12 mouse cellular contexts compared by ENCODE assay signal in the genomic region with DNA sequence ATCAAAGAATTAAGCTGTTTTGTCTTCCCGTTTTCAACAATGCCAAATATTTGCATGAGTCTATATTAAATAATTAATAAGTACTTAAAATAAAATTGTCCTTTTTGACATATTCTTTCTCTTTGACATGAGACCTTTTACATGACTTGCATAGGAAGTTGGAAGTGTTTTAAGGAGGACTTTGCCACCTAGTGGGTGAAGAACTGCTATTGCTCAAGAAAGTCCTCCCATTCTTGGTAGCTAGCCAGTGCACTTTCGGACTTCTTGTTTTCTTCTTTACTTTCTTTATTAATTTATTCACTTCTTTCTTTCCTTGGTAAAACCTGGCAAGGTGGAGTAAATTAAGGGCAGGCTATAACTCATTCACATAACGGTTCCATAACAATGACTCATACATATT. TPM values are rescaled to one million over a fixed set of nuclear protein-coding genes. Genes with fewer than 3 reads are reported as not detected.
DNase-seq lines count a peak whose midpoint lies in the region; ATAC-seq and TF ChIP-seq lines count a peak whose summit lies in the region.
"Had no signal": no experiment of that assay in that cellular context is flagged by ENCODE, and none has a peak within 500 bp of the region (broad histone marks: within the 10 kb centered on the region; RNA-seq: fewer than 3 reads in every experiment).

No protein-coding gene starts in this region.

- no peaks in the 10 kb centered on the region for H3K27me3 ChIP-seq in hindbrain, postnatal 0 days (ENCODE audit: insufficient read depth, low read length)
- H3K27me3 ChIP-seq in hindbrain, embryonic 10.5 days (ENCODE audit: insufficient read depth, poor library complexity, severe bottlenecking), result no peaks in the 10 kb centered on the region
- H3K27me3 ChIP-seq in lung, postnatal 0 days (replicated peaks; ENCODE audit: insufficient read depth, low read length), result no peaks in the 10 kb centered on the region
- no peaks in the 10 kb centered on the region for H3K27me3 ChIP-seq in neural tube, embryonic 15.5 days (replicated peaks)
- H3K27me3 ChIP-seq: heart, embryonic 12.5 days; intestine, embryonic 15.5 days had no signal

- no peak for ATAC-seq in hindbrain, postnatal 0 days
- no peak for ATAC-seq in lung, postnatal 0 days
- ATAC-seq in megakaryocyte, adult 5-6 weeks (ENCODE audit: poor library complexity, severe bottlenecking), result peak; percentile 43; the same call in 1 of the 2 replicates
- no peak for ATAC-seq in neural tube, embryonic 15.5 days (ENCODE audit: low FRiP score)
- ATAC-seq: intestine, embryonic 15.5 days had no signal

- no peak overlapping the region for H3K9ac ChIP-seq in hindbrain, postnatal 0 days (replicated peaks; ENCODE audit: low read length)
- no peak overlapping the region for H3K9ac ChIP-seq in lung, postnatal 0 days (replicated peaks; ENCODE audit: low read depth)
- H3K9ac ChIP-seq in neural tube, embryonic 15.5 days (replicated peaks), result no peak overlapping the region
- H3K9ac ChIP-seq: heart, embryonic 12.5 days; intestine, embryonic 15.5 days had no signal

- peak; percentile 53 for DNase-seq in hindbrain, postnatal 0 days (ENCODE audit: low spot score)
- DNase-seq in hindbrain, embryonic 10.5 days (ENCODE audit: low spot score), result no peak
- DNase-seq in lung, postnatal 0 days (ENCODE audit: low spot score), result peak; percentile 20
- no peak for DNase-seq in lung, postnatal 4 days
- DNase-seq in NIH3T3 (ENCODE audit: low read depth), result peak; percentile 62
- no peak for DNase-seq in thymus, postnatal 10 days (ENCODE audit: low spot score in 2 of 2)
- DNase-seq: cerebellum, adult 11 months; thymus, adult 18-20 months had no signal

- no peak for TF ChIP-seq EP300 in lung, postnatal 0 days (IDR thresholded peaks at IDR 0.05)

- H3K9me3 ChIP-seq in hindbrain, postnatal 0 days (ENCODE audit: low read length), result no peaks in the 10 kb centered on the region
- H3K9me3 ChIP-seq in hindbrain, embryonic 10.5 days, result no peaks in the 10 kb centered on the region
- no peaks in the 10 kb centered on the region for H3K9me3 ChIP-seq in lung, postnatal 0 days (ENCODE audit: low read length)
- H3K9me3 ChIP-seq in neural tube, embryonic 15.5 days (replicated peaks), result no peaks in the 10 kb centered on the region
- H3K9me3 ChIP-seq: heart, embryonic 12.5 days; intestine, embryonic 15.5 days had no signal

- no peaks in the 10 kb centered on the region for H3K4me1 ChIP-seq in hindbrain, postnatal 0 days (ENCODE audit: insufficient read depth, low read length)
- no peaks in the 10 kb centered on the region for H3K4me1 ChIP-seq in hindbrain, embryonic 10.5 days (replicated peaks)
- H3K4me1 ChIP-seq in lung, postnatal 0 days (ENCODE audit: insufficient read depth, low read depth, low read length), result no peaks in the 10 kb centered on the region
- H3K4me1 ChIP-seq in neural tube, embryonic 15.5 days, result no peaks in the 10 kb centered on the region
- H3K4me1 ChIP-seq: heart, embryonic 12.5 days; intestine, embryonic 15.5 days had no signal

- 80% methylated on average over 3 of the region's 3 CpGs for WGBS in hindbrain, postnatal 0 days
- WGBS in hindbrain, embryonic 10.5 days, result 91% methylated on average over 3 of the region's 3 CpGs
- WGBS in lung, postnatal 0 days, result 84% methylated on average over 3 of the region's 3 CpGs
- 89% methylated on average over 3 of the region's 3 CpGs for WGBS in neural tube, embryonic 15.5 days

- no peak overlapping the region for H3K27ac ChIP-seq in hindbrain, postnatal 0 days
- H3K27ac ChIP-seq in hindbrain, embryonic 10.5 days, result no peak overlapping the region
- H3K27ac ChIP-seq in lung, postnatal 0 days (ENCODE audit: low read length), result no peak overlapping the region
- no peak overlapping the region for H3K27ac ChIP-seq in neural tube, embryonic 15.5 days (replicated peaks)
- H3K27ac ChIP-seq: intestine, embryonic 15.5 days had no signal

- TF ChIP-seq CTCF in hindbrain, postnatal 0 days (IDR thresholded peaks at IDR 0.05; ENCODE audit: low read depth), result peak; percentile 54
- TF ChIP-seq CTCF in lung, postnatal 0 days (IDR thresholded peaks at IDR 0.05), result peak; percentile 43

- H3K36me3 ChIP-seq in hindbrain, postnatal 0 days (ENCODE audit: insufficient read depth, low read length), result peaks cover 11% of the 10 kb centered on the region; the same call in 1 of the 2 replicates
- peaks cover 89% of the 10 kb centered on the region for H3K36me3 ChIP-seq in hindbrain, embryonic 10.5 days
- peaks cover 4% of the 10 kb centered on the region for H3K36me3 ChIP-seq in lung, postnatal 0 days (ENCODE audit: insufficient read depth, low read length)
- peaks cover 36% of the 10 kb centered on the region for H3K36me3 ChIP-seq in neural tube, embryonic 15.5 days

- no peak overlapping the region for H3K4me2 ChIP-seq in hindbrain, postnatal 0 days (ENCODE audit: low read depth, low read length)
- no peak overlapping the region for H3K4me2 ChIP-seq in lung, postnatal 0 days (replicated peaks; ENCODE audit: low read depth, low read length)
- no peak overlapping the region for H3K4me2 ChIP-seq in neural tube, embryonic 15.5 days
- H3K4me2 ChIP-seq: heart, embryonic 12.5 days; intestine, embryonic 15.5 days had no signal

- H3K4me3 ChIP-seq in hindbrain, postnatal 0 days (ENCODE audit: low read length), result no peak overlapping the region
- no peak overlapping the region for H3K4me3 ChIP-seq in hindbrain, embryonic 10.5 days
- H3K4me3 ChIP-seq in lung, postnatal 0 days (ENCODE audit: low read depth, low read length), result no peak overlapping the region
- H3K4me3 ChIP-seq in neural tube, embryonic 15.5 days (replicated peaks), result no peak overlapping the region
- H3K4me3 ChIP-seq: heart, embryonic 12.5 days; intestine, embryonic 15.5 days had no signal

RNA-seq across cellular contexts. Expression of a gene that starts 55.3 kb away (rescaled TPM):
- total RNA-seq in hindbrain, postnatal 0 days (2014; rRNA removed), result 48.9 and 51.9 TPM in 2 replicates
- 30.9 and 34.1 TPM in 2 replicates for polyA plus RNA-seq in hindbrain, postnatal 0 days (2015; fragmentation: Nextera tagmentation; extraction: Ambion mirVana)
- 50.4 and 56.7 TPM in 2 replicates for polyA plus RNA-seq in hindbrain, embryonic 10.5 days (2016; fragmentation: Nextera tagmentation; extraction: Ambion mirVana)
- 22.5 and 27.0 TPM in 2 replicates for polyA plus RNA-seq in lung, postnatal 0 days (2015; fragmentation: Nextera tagmentation; extraction: Ambion mirVana)
- total RNA-seq in megakaryocyte, adult 5-6 weeks (2015), result 196 and 199 TPM in 2 replicates
- total RNA-seq in megakaryocyte, adult 5-6 weeks (2017), result 173 and 186 TPM in 2 replicates
- 37.1 and 38.4 TPM in 2 replicates for polyA plus RNA-seq in neural tube, embryonic 15.5 days (2015; fragmentation: Nextera tagmentation; extraction: Ambion mirVana)

Comparison
In these comparisons a context has a peak if more than half of its experiments do, and no peak if none do; other contexts are left out.
1. DNase-seq: peak in hindbrain, postnatal 0 days (single experiment), lung, postnatal 0 days (single experiment) and NIH3T3 (single experiment); none in hindbrain, embryonic 10.5 days (single experiment), lung, postnatal 4 days (0 of 2) and thymus, postnatal 10 days (0 of 2).